Mouse (Mus musculus) heart, postnatal 0 days (tissue): ENCODE data around the gene Gm525.

Experiments used
- CTCF ChIP-seq: IDR thresholded peaks from 2 replicates; pipeline ENCODE4 v1.5.1; 2016; ENCODE audit warnings: antibody characterized with exemption, control low read depth, low read depth
- EP300 ChIP-seq: IDR thresholded peaks from 2 replicates; pipeline ENCODE4 v1.6.1; 2016; ENCODE audit warnings: antibody characterized with exemption, low read depth

DNA sequence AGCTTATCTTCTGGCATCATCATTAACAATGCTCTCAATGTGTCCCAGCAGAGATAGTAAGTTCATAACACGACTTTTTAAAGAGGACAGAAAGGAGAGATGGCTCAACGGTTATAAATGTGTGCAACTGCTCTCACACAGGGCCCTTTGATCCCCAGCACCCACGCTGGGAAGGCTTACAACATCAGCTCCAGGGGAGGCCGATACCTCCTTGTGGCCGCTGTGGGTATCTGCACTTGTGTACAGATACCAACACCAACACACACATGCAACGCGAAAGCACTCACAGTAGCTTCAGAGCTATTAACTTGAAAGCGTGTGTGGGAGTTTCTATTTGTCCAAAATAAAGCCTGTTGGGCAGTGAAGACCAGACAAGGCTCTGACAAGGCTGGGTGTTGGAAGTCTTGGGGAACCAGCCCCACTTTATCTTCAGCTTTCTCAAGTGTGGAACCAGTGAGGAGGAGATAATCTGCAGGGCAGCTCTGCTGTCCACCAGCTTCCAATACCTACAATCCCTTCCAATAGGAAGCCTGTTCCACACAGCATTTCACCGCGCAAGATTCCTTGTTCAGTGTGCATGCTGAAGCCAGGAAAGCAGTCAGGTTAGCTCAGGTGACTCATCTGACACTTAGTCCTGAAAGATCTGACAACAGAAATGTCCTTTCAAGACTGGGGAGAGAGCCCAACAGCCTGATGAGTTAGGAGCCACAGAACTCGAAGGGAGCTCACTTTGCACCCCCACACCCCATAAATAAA is 14.9 kb upstream of the Gm525 start:
- TF ChIP-seq CTCF (peak; percentile 45), EP300 (no peak)
